Mouse (Mus musculus) liver, postnatal 0 days (tissue): ENCODE data around the gene Ece1.

Experiments used
- CTCF ChIP-seq: sonication (generic); IDR thresholded peaks from 2 replicates; pipeline ENCODE4 v1.5.1; 2016; ENCODE audit warnings: antibody characterized with exemption, low read depth
- EP300 ChIP-seq: IDR thresholded peaks from 2 replicates; pipeline ENCODE4 v1.6.1; 2016; ENCODE audit warnings: antibody characterized with exemption, low read depth, mild to moderate bottlenecking

DNA sequence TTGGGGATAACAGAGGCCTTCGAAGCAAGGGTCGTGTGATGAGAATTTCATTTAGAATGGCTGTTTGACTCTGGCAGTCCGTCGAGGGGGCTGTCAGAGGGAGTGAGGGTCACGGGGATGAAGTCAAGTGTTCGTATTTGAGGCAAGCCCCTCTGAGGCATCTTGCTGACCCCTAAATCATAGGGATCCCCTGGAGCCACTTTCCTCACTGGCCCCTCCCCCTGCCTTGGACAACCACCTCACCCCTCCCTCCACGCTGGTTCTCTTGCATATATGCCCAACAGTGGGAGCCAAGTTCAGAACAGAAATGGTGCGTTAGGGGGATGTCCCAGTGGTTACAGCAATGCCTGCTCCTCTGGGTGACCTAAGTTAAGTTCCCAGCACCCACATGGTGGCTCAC lies 49.6 kb downstream of the Ece1 start:
- no peak for TF ChIP-seq CTCF
- TF ChIP-seq EP300 = no peak
